Mouse (Mus musculus) cortical plate, adult 2 months (tissue): Measurements from ENCODE around the gene Gpr27. TPM values are rescaled to one million over a fixed set of nuclear protein-coding genes. Genes with fewer than 3 reads are reported as not detected.
A peak's percentile ranks its signal among the peaks of the same experiment; 100 is the strongest.

ENCODE experiments used
- H3K27ac ChIP-seq: fragments of 200-500 bp; 2 replicates; pipeline ENCODE4 v1.5.1; 2012; ENCODE audit warnings: low read length, control low read depth, inconsistent platforms; ENCODE audit not compliant: insufficient read depth
- H3K4me1 ChIP-seq: fragments of 200-500 bp; 2 replicates; pipeline ENCODE4 v1.6.1; 2011; ENCODE audit warnings: low read length; ENCODE audit not compliant: control insufficient read depth, insufficient read depth
- H3K4me3 ChIP-seq: fragments of 200-500 bp; 2 replicates; pipeline ENCODE4 v1.5.1; 2011; ENCODE audit warnings: mild to moderate bottlenecking, low read length, control low read depth; ENCODE audit not compliant: insufficient read depth
- CTCF ChIP-seq: fragments of 200-500 bp; IDR thresholded peaks from 2 replicates; pipeline ENCODE4 v1.5.1; 2011; ENCODE audit warnings: mild to moderate bottlenecking, control low read depth, low read length; ENCODE audit not compliant: insufficient read depth; ENCODE audit errors: extremely low read depth
- POLR2A ChIP-seq: fragments of 200-500 bp; IDR thresholded peaks from 2 replicates; pipeline ENCODE4 v1.6.1; 2011; ENCODE audit warnings: mild to moderate bottlenecking, low read length, control low read depth; ENCODE audit not compliant: insufficient read depth; ENCODE audit errors: extremely low read depth
- polyA plus RNA-seq: library from polyadenylated mRNA; depleted of rRNA; stranded (reverse); fragments of >200 nt; gene quantifications from 2 replicates; pipeline ENCODE4 v1.2.3, GENCODE M21; 2012

Gene Gpr27
- polyA plus RNA-seq, 1 experiment, result 21.6 TPM

DNA sequence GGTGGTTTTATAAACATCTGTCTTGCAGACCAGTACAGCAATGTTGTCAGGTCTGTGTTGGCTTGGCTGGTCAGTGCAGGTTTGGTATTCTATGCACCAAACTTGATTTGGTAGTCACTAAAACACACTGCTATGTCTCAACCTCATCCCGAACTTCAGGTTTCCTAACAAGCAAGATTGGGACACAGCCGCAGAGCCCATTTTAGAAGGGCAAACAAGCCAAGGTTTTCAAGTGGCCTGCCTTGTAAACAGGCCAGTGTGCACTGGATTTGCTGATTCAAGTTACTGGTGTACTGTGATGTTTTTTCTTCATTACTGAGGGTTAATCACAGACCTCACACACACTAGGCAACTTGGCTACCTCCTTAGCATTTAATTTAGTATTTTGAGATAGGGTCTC is 36.4 kb upstream of the Gpr27 start:
- no peaks in the 10 kb centered on the region; the same call in 1 of the 2 replicates for H3K4me1 ChIP-seq
- TF ChIP-seq POLR2A (no peak), CTCF (no peak)
- no peak overlapping the region for H3K4me3 ChIP-seq
- no peak overlapping the region for H3K27ac ChIP-seq

DNA sequence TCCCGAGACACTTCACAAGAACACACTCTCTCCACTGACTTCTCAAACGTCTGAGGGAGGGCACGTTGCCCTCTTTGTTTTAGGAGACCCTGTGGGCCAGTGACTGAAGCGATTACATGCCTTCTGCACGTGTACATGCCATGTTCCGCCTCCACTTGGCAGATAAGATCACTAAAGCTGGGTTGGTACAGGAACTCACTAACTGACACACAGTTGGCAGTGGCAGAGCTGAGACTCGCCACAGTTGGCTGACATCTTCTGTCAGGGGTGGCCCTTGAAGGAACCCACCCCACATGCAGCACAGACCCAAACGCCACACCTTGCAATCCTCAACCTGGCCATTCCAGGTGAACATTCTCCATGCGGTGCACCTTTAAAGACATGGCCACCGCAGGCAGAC is 33.9 kb upstream of the Gpr27 start:
- Histone ChIP-seq H3K4me3 (no peak overlapping the region), H3K27ac (no peak overlapping the region), H3K4me1 (no peaks in the 10 kb centered on the region; the same call in 1 of the 2 replicates)
- TF ChIP-seq CTCF (no peak), POLR2A (no peak)

DNA sequence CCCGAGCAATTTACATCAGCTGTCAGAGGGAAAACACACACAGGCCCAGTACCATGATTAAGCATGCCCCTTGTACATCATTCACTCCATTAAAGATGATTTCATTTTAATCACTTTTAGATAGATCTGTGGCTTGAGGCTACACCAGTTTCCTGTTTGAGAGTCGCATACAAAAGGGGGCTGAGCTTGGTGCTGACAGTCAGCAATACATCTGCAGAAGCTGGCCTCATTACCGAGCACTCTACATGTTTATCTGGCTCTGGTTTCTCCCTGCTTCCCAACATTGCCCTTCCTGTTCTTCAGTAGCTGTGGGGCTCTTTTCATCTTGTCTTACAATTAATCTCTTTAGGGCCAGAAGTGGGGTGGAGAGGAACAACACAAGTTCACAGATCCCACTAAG is 32.0 kb upstream of the Gpr27 start:
- peaks cover 2% of the 10 kb centered on the region for H3K4me1 ChIP-seq
- TF ChIP-seq CTCF, result no peak
- no peak for TF ChIP-seq POLR2A
- H3K27ac ChIP-seq, result no peak overlapping the region
- H3K4me3 ChIP-seq, result no peak overlapping the region

DNA sequence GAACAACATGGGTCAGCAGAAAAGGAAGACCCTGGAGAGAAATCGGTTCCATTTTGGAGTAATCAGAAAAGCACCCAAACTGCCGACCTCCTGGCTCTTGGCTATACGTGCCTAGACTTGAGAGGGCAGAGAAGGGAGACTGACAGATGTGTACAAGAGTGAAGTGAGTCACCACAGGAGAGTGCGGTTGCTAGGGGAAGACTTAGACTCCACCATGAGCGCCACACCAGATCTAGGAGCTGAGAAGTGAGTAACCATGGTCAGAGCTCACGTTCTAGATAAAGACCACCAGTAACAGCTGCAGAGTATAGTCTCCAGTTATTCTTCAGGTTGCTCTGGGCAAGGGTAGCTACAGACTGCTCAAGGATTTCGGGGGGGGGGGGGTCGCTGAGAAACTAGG is 29.2 kb upstream of the Gpr27 start:
- peaks cover 5% of the 10 kb centered on the region for H3K4me1 ChIP-seq
- no peak overlapping the region for H3K27ac ChIP-seq
- TF ChIP-seq POLR2A (no peak), CTCF (no peak)
- no peak overlapping the region for H3K4me3 ChIP-seq

DNA sequence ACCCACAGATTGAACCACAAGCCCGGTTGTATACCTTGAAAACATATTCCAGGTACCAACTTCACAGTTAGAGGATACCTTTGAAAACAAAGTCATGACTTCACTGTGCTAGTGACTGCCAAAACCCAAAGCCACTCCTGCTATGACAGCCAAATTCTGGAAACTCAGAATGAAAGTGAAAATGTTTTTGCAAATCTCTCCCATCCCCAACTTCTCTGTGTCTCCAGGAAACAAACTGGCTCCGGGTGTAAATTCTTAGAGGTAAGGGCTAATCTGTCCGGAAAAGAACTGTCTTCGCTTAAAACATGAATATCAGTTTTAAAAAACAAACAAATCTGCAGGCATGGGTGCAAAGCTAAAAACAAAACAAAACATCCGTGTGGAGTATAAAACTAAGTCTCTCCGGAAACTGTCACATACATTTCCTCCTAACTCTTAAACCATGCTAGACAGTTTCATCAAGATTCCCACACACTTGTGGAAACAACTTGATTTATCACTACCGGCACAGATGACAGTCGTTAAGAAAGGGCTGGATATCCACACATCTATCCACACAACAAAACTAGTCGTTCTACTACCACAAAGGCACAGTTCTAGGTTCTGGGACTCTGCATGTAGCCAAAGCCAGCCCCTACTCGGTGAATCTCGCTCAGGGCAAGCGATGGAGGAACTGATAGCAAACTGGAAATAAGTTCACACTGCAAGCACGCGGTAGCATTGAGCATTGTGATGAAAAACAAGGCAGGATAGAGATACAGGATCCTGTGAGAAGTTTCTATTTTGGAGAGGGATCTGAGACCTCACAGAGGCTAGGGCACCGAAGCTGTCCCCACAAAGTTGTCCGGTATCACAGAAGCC is 26.8 kb upstream of the Gpr27 start:
- TF ChIP-seq CTCF, result no peak
- TF ChIP-seq POLR2A, result no peak
- Histone ChIP-seq H3K4me3 (peak overlapping the region; percentile 42), H3K27ac (no peak overlapping the region), H3K4me1 (peaks cover 12% of the 10 kb centered on the region)

DNA sequence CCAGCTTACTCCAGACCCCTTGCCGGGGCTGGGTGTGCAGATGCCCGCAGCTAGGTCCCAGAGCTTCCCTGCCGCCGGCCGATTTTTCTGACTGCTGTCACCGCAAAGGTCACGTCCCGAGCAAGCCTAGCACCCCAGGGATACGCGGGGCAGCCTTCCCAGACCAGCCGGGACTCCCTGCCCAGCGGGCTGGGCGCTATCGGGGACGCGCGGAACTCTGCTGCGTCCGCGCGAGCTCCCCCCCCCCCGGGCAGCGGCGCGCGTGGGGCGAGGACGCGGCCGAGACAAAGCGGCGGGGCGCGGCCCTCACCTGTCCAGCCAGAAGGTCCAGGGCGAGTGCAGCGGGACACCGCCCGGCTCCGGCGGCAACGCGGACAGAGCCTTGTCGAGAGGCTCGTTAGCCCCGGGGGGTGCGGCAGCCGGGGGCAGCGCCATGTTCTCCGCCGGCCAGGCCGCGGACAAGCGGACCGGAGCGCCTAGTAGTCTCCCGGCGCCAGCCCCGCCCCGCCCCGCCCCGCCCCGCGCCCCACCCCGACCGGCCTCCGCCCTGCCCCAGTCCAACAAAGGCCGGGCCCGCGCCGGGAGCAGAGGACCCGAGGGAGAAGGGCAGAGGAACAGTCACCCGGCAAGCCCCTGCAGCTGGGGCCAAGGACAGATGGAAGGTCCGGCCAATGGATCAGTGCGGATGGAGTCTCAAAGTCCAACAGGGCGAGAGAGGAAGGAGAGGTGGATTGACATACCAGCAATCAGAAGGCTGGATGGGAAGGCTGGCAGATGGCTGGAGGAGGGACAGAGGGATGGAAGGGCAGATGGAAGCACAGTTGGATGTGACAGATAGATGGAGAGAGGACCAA is 25.9 kb upstream of the Gpr27 start, which contains the start of the genes Eif4e3 and Gm20696:
Eif4e3 (minus strand) TSS at position 454 of the 854 bp plus-strand sequence.
Gm20696 (minus strand) TSS at position 480 of the 854 bp plus-strand sequence.
- 0 out of 2 replicates have a peak within 1 kb of the TSS, but pooled peaks have one; percentile 43 for H3K27ac ChIP-seq
- H3K4me1 ChIP-seq, result peaks cover 12% of the 10 kb centered on the region
- TF ChIP-seq CTCF (no peak), POLR2A (0 out of 2 replicates have a peak, but pooled peaks have one; percentile 8)
- peak within 1 kb of the TSS; percentile 42 for H3K4me3 ChIP-seq

DNA sequence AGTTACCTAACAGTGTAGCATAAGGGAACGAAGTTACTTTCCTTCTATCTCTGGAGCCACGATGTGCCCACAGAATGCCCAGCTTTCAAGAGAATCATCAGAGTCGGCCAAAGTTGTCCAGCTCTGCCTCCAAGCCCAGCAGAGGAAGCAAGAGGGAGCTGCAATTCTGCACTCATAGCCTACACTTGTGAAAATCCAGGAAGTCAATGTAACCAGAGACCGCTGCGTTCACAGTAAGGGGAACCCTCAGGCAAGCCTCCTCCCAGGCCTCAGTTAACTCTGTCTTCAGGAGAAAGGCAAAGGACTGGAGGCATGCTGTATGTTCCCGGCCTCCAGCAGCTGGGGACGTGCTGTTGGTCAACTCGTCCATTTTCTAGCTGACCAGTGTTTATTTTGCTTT is 25.2 kb upstream of the Gpr27 start:
- H3K4me3 ChIP-seq, result peak overlapping the region; percentile 42; the same call in 1 of the 2 replicates
- TF ChIP-seq POLR2A (no peak), CTCF (no peak)
- 0 out of 2 replicates have a peak overlapping the region, but pooled peaks have one; percentile 43 for H3K27ac ChIP-seq
- peaks cover 12% of the 10 kb centered on the region for H3K4me1 ChIP-seq

DNA sequence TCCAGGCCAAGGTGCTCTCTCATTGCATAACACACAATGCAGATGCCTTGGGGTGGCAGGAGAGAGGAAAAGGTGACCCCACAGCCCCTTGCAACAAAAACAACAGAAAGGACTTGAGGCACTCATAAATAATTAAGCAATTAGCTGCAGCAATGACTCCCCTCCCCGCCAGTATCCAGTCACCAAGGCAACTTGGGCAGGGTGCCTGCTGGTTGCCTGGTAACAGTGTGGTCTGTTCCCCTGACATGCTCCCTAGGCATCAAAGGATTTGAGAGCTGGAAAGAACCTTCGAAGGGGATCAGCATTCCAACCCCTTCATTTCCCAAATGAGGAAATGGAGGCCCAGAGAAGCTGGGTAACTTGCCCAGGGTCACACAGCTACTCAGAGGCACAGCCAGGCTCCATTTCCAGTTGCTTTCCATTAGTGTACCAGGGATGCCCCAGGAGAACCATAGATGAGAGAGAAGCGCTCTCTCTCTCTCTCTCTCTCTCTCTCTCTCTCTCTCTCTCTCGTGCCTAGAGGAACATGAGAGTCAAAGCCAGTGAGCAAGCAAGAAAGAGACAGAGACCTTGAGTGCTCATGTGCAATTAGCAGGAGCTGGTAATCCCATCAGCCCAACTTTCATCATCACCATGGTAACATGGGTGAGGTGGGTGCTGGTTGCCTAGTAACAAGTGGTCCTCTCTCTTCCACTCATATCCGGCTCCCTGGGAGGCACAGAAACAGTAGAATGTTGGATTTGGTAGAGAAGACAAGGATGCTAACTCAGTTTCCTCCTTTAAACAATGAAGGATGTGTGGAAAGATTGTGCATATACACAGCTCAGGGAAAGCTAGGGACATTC is 22.8 kb upstream of the Gpr27 start:
- TF ChIP-seq POLR2A (peak; percentile 47), CTCF (no peak)
- Histone ChIP-seq H3K4me3 (no peak overlapping the region), H3K27ac (peak overlapping the region; percentile 71), H3K4me1 (peaks cover 10% of the 10 kb centered on the region)

DNA sequence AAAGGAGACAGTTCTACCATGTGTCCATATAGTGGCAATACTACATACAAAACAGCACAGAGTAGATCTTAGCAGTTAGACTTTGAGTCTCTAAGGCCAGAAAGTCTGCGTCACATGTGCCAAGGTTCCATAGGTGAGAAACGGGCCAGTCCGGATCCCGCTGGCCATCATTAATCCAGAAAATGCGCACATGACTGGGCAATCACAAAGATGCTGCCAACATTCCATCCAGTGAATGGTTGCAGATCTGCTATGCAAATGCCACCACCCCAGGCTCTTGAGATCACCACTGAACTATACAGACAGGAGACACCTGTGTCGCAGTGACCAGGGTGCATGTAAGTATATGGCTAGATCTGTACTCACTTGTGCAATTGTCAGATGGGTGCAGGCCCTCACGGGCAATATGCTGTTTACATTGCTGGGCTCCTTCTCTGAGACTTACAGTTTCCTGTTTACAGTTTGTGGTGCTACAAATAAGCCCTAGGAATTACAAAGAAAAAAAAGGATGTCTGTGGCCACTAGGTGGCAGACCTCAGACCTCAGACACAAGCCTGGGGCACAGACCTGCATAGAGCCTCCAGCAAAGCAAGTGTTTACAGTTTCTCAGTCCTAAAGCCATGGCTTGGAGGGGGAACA is 21.9 kb upstream of the Gpr27 start:
- Histone ChIP-seq H3K4me3 (no peak overlapping the region), H3K4me1 (peaks cover 10% of the 10 kb centered on the region), H3K27ac (0 out of 2 replicates have a peak overlapping the region, but pooled peaks have one; percentile 11)
- TF ChIP-seq POLR2A (no peak), CTCF (peak; percentile 53)
